Mouse (Mus musculus): ENCODE measurements around the gene Lag3. TPM values are rescaled to one million over a fixed set of nuclear protein-coding genes. Genes with fewer than 3 reads are reported as not detected.

The Lag3 gene
- polyA plus RNA-seq, 2 experiments = 2.3 to 2.6 TPM

GRCm38 (mm10) chr6:124856321-124856720 is 55.2 kb downstream of the Lag3 start:
- peaks cover 48% of the 10 kb centered on the region for H3K36me3 ChIP-seq (ENCODE audit: control insufficient read depth, insufficient read depth, low read length)
- H3K4me3 ChIP-seq (replicated peaks; ENCODE audit: low read length) = peak overlapping the region; percentile 85
- H3K27me3 ChIP-seq (ENCODE audit: control insufficient read depth, insufficient read depth, low read length) = no peaks in the 10 kb centered on the region
- 7% methylated on average over 12 of the region's 14 CpGs for WGBS
- no peaks in the 10 kb centered on the region for H3K9me3 ChIP-seq (ENCODE audit: control insufficient read depth, low read length)
- H3K4me1 ChIP-seq (ENCODE audit: control insufficient read depth, insufficient read depth, low read length) = peaks cover 17% of the 10 kb centered on the region
- peak overlapping the region; percentile 98 for H3K9ac ChIP-seq (ENCODE audit: low read depth, low read length, severe bottlenecking)
- H3K27ac ChIP-seq (replicated peaks; ENCODE audit: low read depth, low read length) = peak overlapping the region; percentile 99
- peak; percentile 70 for ATAC-seq (ENCODE audit: low FRiP score, low read depth)
- peak overlapping the region; percentile 68 for H3K4me2 ChIP-seq (replicated peaks; ENCODE audit: low read depth, low read length, severe bottlenecking)
- peak; percentile 84 for DNase-seq (ENCODE audit: low spot score)
- TF ChIP-seq POLR2A (IDR thresholded peaks at IDR 0.05; ENCODE audit: borderline replicate concordance, extremely low read depth, insufficient read depth, insufficient read length) = peak; percentile 31; the same call in 1 of the 2 replicates

DNA sequence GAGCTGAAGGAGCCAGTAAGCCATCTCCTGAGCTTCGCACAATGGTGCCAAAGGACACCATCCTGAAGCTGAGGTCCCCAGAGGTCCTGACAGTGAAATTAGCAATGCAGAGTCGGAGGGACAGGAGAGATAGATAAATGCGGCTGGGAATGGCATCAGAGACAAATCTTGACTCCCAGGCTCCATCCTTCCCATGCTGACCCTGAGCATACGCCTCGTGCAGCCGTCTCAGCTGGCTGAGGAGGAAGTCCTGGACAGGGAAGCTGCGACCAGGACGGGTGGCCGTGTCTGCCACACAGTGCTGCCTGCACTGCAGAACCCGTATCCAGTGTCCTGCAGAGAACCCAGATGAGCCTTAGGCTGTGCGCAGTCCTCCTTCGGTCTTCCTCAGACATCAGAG is 56.9 kb downstream of the Lag3 start:
- H3K9me3 ChIP-seq (ENCODE audit: control insufficient read depth, low read length) = no peaks in the 10 kb centered on the region
- no peaks in the 10 kb centered on the region for H3K27me3 ChIP-seq (ENCODE audit: control insufficient read depth, insufficient read depth, low read length)
- peaks cover 56% of the 10 kb centered on the region for H3K36me3 ChIP-seq (ENCODE audit: control insufficient read depth, insufficient read depth, low read length)
- ATAC-seq (ENCODE audit: low FRiP score, low read depth) (no peak), DNase-seq (ENCODE audit: low spot score) (no peak)
- no peak overlapping the region for H3K4me3 ChIP-seq (replicated peaks; ENCODE audit: low read length)
- H3K9ac ChIP-seq (ENCODE audit: low read depth, low read length, severe bottlenecking) = no peak overlapping the region
- H3K27ac ChIP-seq (replicated peaks; ENCODE audit: low read depth, low read length) = no peak overlapping the region
- H3K4me1 ChIP-seq (ENCODE audit: control insufficient read depth, insufficient read depth, low read length) = peaks cover 17% of the 10 kb centered on the region
- 65% methylated on average over 12 of the region's 12 CpGs for WGBS
- no peak for TF ChIP-seq POLR2A (IDR thresholded peaks at IDR 0.05; ENCODE audit: borderline replicate concordance, extremely low read depth, insufficient read depth, insufficient read length)
- H3K4me2 ChIP-seq (replicated peaks; ENCODE audit: low read depth, low read length, severe bottlenecking) = no peak overlapping the region

Other genes with a start within 250 kb of the Lag3 start
- gene Lpcat3, start 248.7 kb downstream of the Lag3 start, polyA plus RNA-seq (2012; rRNA removed) = 80.8 and 101 TPM in 2 replicates
- 49.3 and 51.7 TPM in 2 replicates for gene Lpcat3, start 248.7 kb downstream of the Lag3 start, polyA plus RNA-seq (2014; fragmentation: Nextera tagmentation; extraction: Ambion mirVana)
- gene Emg1, start 199.5 kb downstream of the Lag3 start, polyA plus RNA-seq (2012; rRNA removed) = 135 and 148 TPM in 2 replicates
- 179 and 185 TPM in 2 replicates for gene Emg1, start 199.5 kb downstream of the Lag3 start, polyA plus RNA-seq (2014; fragmentation: Nextera tagmentation; extraction: Ambion mirVana)
- 203 and 205 TPM in 2 replicates for gene Phb2, start 199.4 kb downstream of the Lag3 start, polyA plus RNA-seq (2012; rRNA removed)
- 295 and 296 TPM in 2 replicates for gene Phb2, start 199.4 kb downstream of the Lag3 start, polyA plus RNA-seq (2014; fragmentation: Nextera tagmentation; extraction: Ambion mirVana)
- gene Ptpn6, start 173.0 kb downstream of the Lag3 start, polyA plus RNA-seq (2012; rRNA removed) = 9.4 and 9.6 TPM in 2 replicates
- gene Ptpn6, start 173.0 kb downstream of the Lag3 start, polyA plus RNA-seq (2014; fragmentation: Nextera tagmentation; extraction: Ambion mirVana) = 13.9 and 14.2 TPM in 2 replicates
- gene Grcc10, start 170.3 kb downstream of the Lag3 start, polyA plus RNA-seq (2012; rRNA removed) = 285 and 290 TPM in 2 replicates
- gene Grcc10, start 170.3 kb downstream of the Lag3 start, polyA plus RNA-seq (2014; fragmentation: Nextera tagmentation; extraction: Ambion mirVana) = 438 and 458 TPM in 2 replicates
- not detected in 2 replicates for gene Gm45234, start 155.7 kb downstream of the Lag3 start, polyA plus RNA-seq (2012; rRNA removed)
- gene Gm45234, start 155.7 kb downstream of the Lag3 start, polyA plus RNA-seq (2014; fragmentation: Nextera tagmentation; extraction: Ambion mirVana) = not detected in 2 replicates
- gene Atn1, start 155.2 kb downstream of the Lag3 start, polyA plus RNA-seq (2012; rRNA removed) = 102 and 141 TPM in 2 replicates
- gene Atn1, start 155.2 kb downstream of the Lag3 start, polyA plus RNA-seq (2014; fragmentation: Nextera tagmentation; extraction: Ambion mirVana) = 14.6 and 19.4 TPM in 2 replicates
- gene Eno2, start 142.0 kb downstream of the Lag3 start, polyA plus RNA-seq (2012; rRNA removed) = 21.7 and 25.3 TPM in 2 replicates
- 6.0 and 10.2 TPM in 2 replicates for gene Eno2, start 142.0 kb downstream of the Lag3 start, polyA plus RNA-seq (2014; fragmentation: Nextera tagmentation; extraction: Ambion mirVana)
- gene Lrrc23, start 132.0 kb downstream of the Lag3 start, polyA plus RNA-seq (2012; rRNA removed) = 1.1 TPM in 2 replicates
- 0.88 and 1.2 TPM in 2 replicates for gene Lrrc23, start 132.0 kb downstream of the Lag3 start, polyA plus RNA-seq (2014; fragmentation: Nextera tagmentation; extraction: Ambion mirVana)
- 9.8 and 11.1 TPM in 2 replicates for gene Spsb2, start 103.0 kb downstream of the Lag3 start, polyA plus RNA-seq (2012; rRNA removed)
- gene Spsb2, start 103.0 kb downstream of the Lag3 start, polyA plus RNA-seq (2014; fragmentation: Nextera tagmentation; extraction: Ambion mirVana) = 8.9 and 10.8 TPM in 2 replicates
- 636 and 744 TPM in 2 replicates for gene Tpi1, start 97.4 kb downstream of the Lag3 start, polyA plus RNA-seq (2012; rRNA removed)
- gene Tpi1, start 97.4 kb downstream of the Lag3 start, polyA plus RNA-seq (2014; fragmentation: Nextera tagmentation; extraction: Ambion mirVana) = 808 and 825 TPM in 2 replicates
- gene Usp5, start 82.2 kb downstream of the Lag3 start, polyA plus RNA-seq (2012; rRNA removed) = 105 and 119 TPM in 2 replicates
- 115 and 120 TPM in 2 replicates for gene Usp5, start 82.2 kb downstream of the Lag3 start, polyA plus RNA-seq (2014; fragmentation: Nextera tagmentation; extraction: Ambion mirVana)
- gene Cdca3, start 82.2 kb downstream of the Lag3 start, polyA plus RNA-seq (2012; rRNA removed) = 141 and 164 TPM in 2 replicates
- 128 and 146 TPM in 2 replicates for gene Cdca3, start 82.2 kb downstream of the Lag3 start, polyA plus RNA-seq (2014; fragmentation: Nextera tagmentation; extraction: Ambion mirVana)
- 1.9 and 2.3 TPM in 2 replicates for gene Gnb3, start 71.4 kb downstream of the Lag3 start, polyA plus RNA-seq (2012; rRNA removed)
- gene Gnb3, start 71.4 kb downstream of the Lag3 start, polyA plus RNA-seq (2014; fragmentation: Nextera tagmentation; extraction: Ambion mirVana) = 1.6 and 1.8 TPM in 2 replicates
- 339 and 401 TPM in 2 replicates for gene P3h3, start 54.0 kb downstream of the Lag3 start, polyA plus RNA-seq (2012; rRNA removed)
- 57.5 and 67.6 TPM in 2 replicates for gene P3h3, start 54.0 kb downstream of the Lag3 start, polyA plus RNA-seq (2014; fragmentation: Nextera tagmentation; extraction: Ambion mirVana)
- gene Gpr162, start 47.7 kb downstream of the Lag3 start, polyA plus RNA-seq (2012; rRNA removed) = 7.5 and 10.8 TPM in 2 replicates
- 2.1 and 2.3 TPM in 2 replicates for gene Gpr162, start 47.7 kb downstream of the Lag3 start, polyA plus RNA-seq (2014; fragmentation: Nextera tagmentation; extraction: Ambion mirVana)
- gene Cd4, start 23.5 kb downstream of the Lag3 start, polyA plus RNA-seq (2012; rRNA removed) = 0.23 and 0.26 TPM in 2 replicates
- 0.10 and 0.51 TPM in 2 replicates for gene Cd4, start 23.5 kb downstream of the Lag3 start, polyA plus RNA-seq (2014; fragmentation: Nextera tagmentation; extraction: Ambion mirVana)
- 1,126 and 1,778 TPM in 2 replicates for gene Ptms, start 8.4 kb upstream of the Lag3 start, polyA plus RNA-seq (2012; rRNA removed)
- gene Ptms, start 8.4 kb upstream of the Lag3 start, polyA plus RNA-seq (2014; fragmentation: Nextera tagmentation; extraction: Ambion mirVana) = 306 and 353 TPM in 2 replicates
- gene Mlf2, start 19.7 kb upstream of the Lag3 start, polyA plus RNA-seq (2012; rRNA removed) = 407 and 471 TPM in 2 replicates
- gene Mlf2, start 19.7 kb upstream of the Lag3 start, polyA plus RNA-seq (2014; fragmentation: Nextera tagmentation; extraction: Ambion mirVana) = 355 and 380 TPM in 2 replicates
- gene Cops7a, start 53.8 kb upstream of the Lag3 start, polyA plus RNA-seq (2012; rRNA removed) = 215 and 251 TPM in 2 replicates
- gene Cops7a, start 53.8 kb upstream of the Lag3 start, polyA plus RNA-seq (2014; fragmentation: Nextera tagmentation; extraction: Ambion mirVana) = 137 and 144 TPM in 2 replicates
- gene Pianp, start 85.0 kb upstream of the Lag3 start, polyA plus RNA-seq (2012; rRNA removed) = 35.2 and 44.6 TPM in 2 replicates
- gene Pianp, start 85.0 kb upstream of the Lag3 start, polyA plus RNA-seq (2014; fragmentation: Nextera tagmentation; extraction: Ambion mirVana) = 20.0 and 20.3 TPM in 2 replicates
- 103 and 130 TPM in 2 replicates for gene Zfp384, start 97.4 kb upstream of the Lag3 start, polyA plus RNA-seq (2012; rRNA removed)
- 12.4 and 14.6 TPM in 2 replicates for gene Zfp384, start 97.4 kb upstream of the Lag3 start, polyA plus RNA-seq (2014; fragmentation: Nextera tagmentation; extraction: Ambion mirVana)
- 143 TPM in 2 replicates for gene Ing4, start 128.1 kb upstream of the Lag3 start, polyA plus RNA-seq (2012; rRNA removed)
- 122 and 131 TPM in 2 replicates for gene Ing4, start 128.1 kb upstream of the Lag3 start, polyA plus RNA-seq (2014; fragmentation: Nextera tagmentation; extraction: Ambion mirVana)
- gene Acrbp, start 138.0 kb upstream of the Lag3 start, polyA plus RNA-seq (2012; rRNA removed) = 28.9 and 31.3 TPM in 2 replicates
- 9.4 and 13.9 TPM in 2 replicates for gene Acrbp, start 138.0 kb upstream of the Lag3 start, polyA plus RNA-seq (2014; fragmentation: Nextera tagmentation; extraction: Ambion mirVana)
- 3.9 and 5.0 TPM in 2 replicates for gene Lpar5, start 156.2 kb upstream of the Lag3 start, polyA plus RNA-seq (2012; rRNA removed)
- 2.5 and 4.0 TPM in 2 replicates for gene Lpar5, start 156.2 kb upstream of the Lag3 start, polyA plus RNA-seq (2014; fragmentation: Nextera tagmentation; extraction: Ambion mirVana)
- 75.0 and 89.7 TPM in 2 replicates for gene Chd4, start 184.3 kb upstream of the Lag3 start, polyA plus RNA-seq (2012; rRNA removed)
- 78.6 and 81.8 TPM in 2 replicates for gene Chd4, start 184.3 kb upstream of the Lag3 start, polyA plus RNA-seq (2014; fragmentation: Nextera tagmentation; extraction: Ambion mirVana)
- 43.7 and 48.5 TPM in 2 replicates for gene Nop2, start 220.2 kb upstream of the Lag3 start, polyA plus RNA-seq (2012; rRNA removed)
- gene Nop2, start 220.2 kb upstream of the Lag3 start, polyA plus RNA-seq (2014; fragmentation: Nextera tagmentation; extraction: Ambion mirVana) = 54.2 TPM in 2 replicates
- 64.7 and 78.6 TPM in 2 replicates for gene Iffo1, start 233.5 kb upstream of the Lag3 start, polyA plus RNA-seq (2012; rRNA removed)
- gene Iffo1, start 233.5 kb upstream of the Lag3 start, polyA plus RNA-seq (2014; fragmentation: Nextera tagmentation; extraction: Ambion mirVana) = 25.9 and 34.1 TPM in 2 replicates